Mouse (Mus musculus) heart, embryonic 14.5 days (tissue): Measurements from ENCODE around the gene Ush2a. TPM values are rescaled to one million over a fixed set of nuclear protein-coding genes. Genes with fewer than 3 reads are reported as not detected.
A peak's percentile ranks its signal among the peaks of the same experiment; 100 is the strongest.

ENCODE experiments used
- ATAC-seq: fragments of 200-750 bp; cut with Nextera tagmentation; 2 replicates; pipeline ENCODE4 v1.8.0; 2017; ENCODE audit warnings: low read depth, moderate TSS enrichment; ENCODE audit not compliant: insufficient number of reproducible peaks, insufficient read depth, low FRiP score
- H3K27ac ChIP-seq, 2 experiments: fragments of 200-500 bp in 1 of 2; fragments of 300-500 bp in 1 of 2; sonication (generic) in 1 of 2; replicated peaks in 1 of 2; 2 replicates each; pipeline ENCODE4 v1.5.1; 2012 to 2014; ENCODE audit warnings: low read depth in 2 of 2, low read length in 2 of 2, control low read depth in 1 of 2, mild to moderate bottlenecking in 1 of 2, mixed read lengths in 1 of 2; ENCODE audit not compliant: control insufficient read depth in 1 of 2, insufficient read depth in 1 of 2
- H3K27me3 ChIP-seq: fragments of 300-500 bp; sonication (generic); 2 replicates; pipeline ENCODE4 v1.6.1; 2014; ENCODE audit warnings: mild to moderate bottlenecking, low read length, control low read depth; ENCODE audit not compliant: control insufficient read depth, insufficient read depth
- H3K36me3 ChIP-seq: fragments of 300-500 bp; sonication (generic); 2 replicates; pipeline ENCODE4 v1.6.1; 2014; ENCODE audit warnings: mild to moderate bottlenecking, control low read depth, low read length, mixed read lengths; ENCODE audit not compliant: control insufficient read depth, insufficient read depth
- H3K4me1 ChIP-seq, 2 experiments: fragments of 200-500 bp in 1 of 2; fragments of 300-500 bp in 1 of 2; sonication (generic) in 1 of 2; 2 replicates each; pipeline ENCODE4 v1.6.1; 2012 to 2014; ENCODE audit warnings: low read length in 2 of 2, control low read depth in 1 of 2, mixed read lengths in 1 of 2; ENCODE audit not compliant: control insufficient read depth in 2 of 2, insufficient read depth in 2 of 2
- H3K4me2 ChIP-seq: fragments of 300-500 bp; sonication (generic); 2 replicates; pipeline ENCODE4 v1.6.1; 2014; ENCODE audit warnings: mild to moderate bottlenecking, low read length
- H3K4me3 ChIP-seq, 2 experiments: fragments of 200-500 bp in 1 of 2; fragments of 300-500 bp in 1 of 2; sonication (generic) in 1 of 2; 2 replicates each; pipeline ENCODE4 v1.5.1; 2012 to 2014; ENCODE audit warnings: low read length in 2 of 2, mild to moderate bottlenecking in 2 of 2, control low read depth in 1 of 2, low read depth in 1 of 2, moderate library complexity in 1 of 2; ENCODE audit not compliant: control insufficient read depth in 1 of 2, insufficient read depth in 1 of 2
- H3K9ac ChIP-seq: fragments of 300-500 bp; sonication (generic); 2 replicates; pipeline ENCODE4 v1.6.1; 2014; ENCODE audit warnings: mild to moderate bottlenecking, low read length
- H3K9me3 ChIP-seq: fragments of 300-500 bp; sonication (generic); 2 replicates; pipeline ENCODE4 v1.6.1; 2016; ENCODE audit warnings: low read length, control low read depth; ENCODE audit not compliant: control insufficient read depth
- WGBS: fragments of 180-500 bp; shearing (Covaris S2); extraction: QIAGEN DNeasy Blood & Tissue Kit; methylation state at CpG from one replicate; pipeline ENCODE4 v1.1.7; 2014; 5-methylcytosine and 5-hydroxymethylcytosine counted together
- polyA plus RNA-seq: library from polyadenylated mRNA; unstranded; fragments of >200 nt; fragmentation: Nextera tagmentation; extraction: Ambion mirVana; gene quantifications from 2 replicates; pipeline ENCODE4 v1.2.1, GENCODE M21; 2014

The Ush2a gene
- polyA plus RNA-seq, 1 experiment from 2014 or later = 0.08 TPM

DNA sequence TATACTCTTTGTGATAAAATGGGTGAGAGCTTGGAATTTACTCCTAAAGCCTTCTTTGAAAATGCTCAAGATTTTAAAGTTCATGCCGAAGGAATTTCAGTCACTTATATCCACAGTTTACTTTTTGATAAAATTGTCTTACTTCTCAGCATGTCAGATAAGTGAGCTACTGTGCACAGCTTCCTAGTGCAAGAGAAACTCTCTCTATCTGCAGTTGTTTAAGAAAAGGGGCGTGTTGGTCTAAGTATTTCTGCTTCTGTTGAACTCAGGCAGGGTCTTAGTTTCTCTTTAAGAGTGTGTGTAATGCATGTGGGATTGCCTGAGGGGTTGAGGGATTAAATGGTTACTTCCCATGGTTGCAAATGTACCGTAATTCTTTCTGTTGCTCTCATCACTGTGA lies 381.3 kb downstream of the Ush2a start:
- 54% methylated on average over 3 of the region's 3 CpGs for WGBS
- Histone ChIP-seq H3K4me1 (no peaks in the 10 kb centered on the region; a peak in 1 of 4 replicates), H3K4me3 (no peak overlapping the region), H3K9ac (no peak overlapping the region), H3K9me3 (no peaks in the 10 kb centered on the region), H3K36me3 (no peaks in the 10 kb centered on the region), H3K4me2 (no peak overlapping the region), H3K27ac (no peak overlapping the region), H3K27me3 (no peaks in the 10 kb centered on the region)
- ATAC-seq = no peak

DNA sequence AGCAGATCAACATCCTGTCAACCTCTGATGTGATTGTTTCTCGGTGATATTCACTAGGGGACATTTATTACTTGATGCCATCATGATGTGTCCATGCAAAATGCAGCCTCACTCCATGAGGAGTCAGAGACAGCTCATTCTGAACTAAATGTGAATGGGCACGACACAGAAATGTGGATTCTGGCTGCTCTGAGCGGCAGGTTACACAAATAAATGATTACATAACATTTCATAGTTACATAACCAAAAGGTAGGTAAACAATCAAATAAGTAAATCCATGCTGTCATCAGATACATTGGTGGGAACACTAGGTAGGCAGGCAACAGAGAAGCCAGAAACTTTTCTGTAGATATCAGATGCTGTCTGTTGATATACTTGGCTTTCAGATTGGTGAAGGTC lies 391.2 kb downstream of the Ush2a start:
- H3K9me3 ChIP-seq = 0 out of 2 replicates have a peak, but pooled peaks cover 3% of the 10 kb centered on the region
- no peak overlapping the region for H3K27ac ChIP-seq
- no peak overlapping the region for H3K4me2 ChIP-seq
- no peaks in the 10 kb centered on the region for H3K4me1 ChIP-seq
- no peak overlapping the region for H3K9ac ChIP-seq
- no peaks in the 10 kb centered on the region for H3K36me3 ChIP-seq
- no peak overlapping the region for H3K4me3 ChIP-seq
- H3K27me3 ChIP-seq = no peaks in the 10 kb centered on the region
- no peak for ATAC-seq
- 79% methylated on average over 3 of the region's 3 CpGs for WGBS

DNA sequence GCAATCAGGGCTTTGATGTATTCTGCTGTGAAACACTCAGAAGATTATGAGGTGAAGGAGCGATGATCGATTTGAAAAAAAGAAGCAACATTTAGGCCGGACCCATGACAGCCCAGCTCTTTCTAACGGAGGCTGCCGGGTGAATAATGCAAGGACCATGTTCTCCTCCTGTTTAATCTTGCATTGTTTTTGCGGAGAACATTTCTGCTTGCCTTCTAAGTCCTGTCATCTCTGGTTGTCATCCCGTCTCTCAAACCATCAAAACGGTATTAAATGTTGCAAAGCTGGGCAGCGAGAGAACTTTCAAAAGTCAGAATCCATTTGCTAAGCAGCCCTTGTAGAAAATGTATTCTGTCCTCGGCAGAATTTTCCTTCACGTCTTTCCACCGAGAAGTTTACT lies 394.3 kb downstream of the Ush2a start:
- no peak overlapping the region for H3K4me3 ChIP-seq
- H3K27me3 ChIP-seq = no peaks in the 10 kb centered on the region
- no peaks in the 10 kb centered on the region for H3K36me3 ChIP-seq
- H3K9ac ChIP-seq = no peak overlapping the region
- 0 out of 2 replicates have a peak, but pooled peaks cover 3% of the 10 kb centered on the region for H3K9me3 ChIP-seq
- WGBS = 85% methylated on average over 12 of the region's 12 CpGs
- no peak for ATAC-seq
- no peak overlapping the region for H3K27ac ChIP-seq
- H3K4me1 ChIP-seq = peaks cover 7% of the 10 kb centered on the region in 2 experiments; a peak in 3 of 4 replicates
- no peak overlapping the region for H3K4me2 ChIP-seq

DNA sequence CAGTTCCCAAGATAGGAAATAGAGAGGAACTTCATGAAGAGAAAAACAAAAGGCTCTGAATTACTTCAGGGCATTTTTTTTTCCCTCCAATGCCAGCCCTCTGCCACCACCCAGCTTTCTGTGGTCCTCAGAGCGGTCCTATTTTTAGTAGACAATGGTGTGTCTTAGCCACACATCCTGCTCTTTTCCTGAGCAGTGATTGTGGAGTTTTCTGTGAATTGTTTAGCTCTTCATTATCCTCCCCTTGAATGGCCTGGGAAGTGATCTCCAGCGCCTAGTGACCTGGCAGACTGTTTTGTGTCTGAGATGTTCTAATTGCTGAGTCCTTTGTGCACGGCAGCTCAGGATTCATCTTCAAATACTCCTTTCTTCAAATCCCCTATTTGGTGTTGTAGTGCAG lies 397.3 kb downstream of the Ush2a start:
- no peak overlapping the region for H3K9ac ChIP-seq
- no peak for ATAC-seq
- peaks cover 7% of the 10 kb centered on the region in 2 experiments; a peak in 3 of 4 replicates for H3K4me1 ChIP-seq
- H3K27me3 ChIP-seq = no peaks in the 10 kb centered on the region
- H3K4me3 ChIP-seq = no peak overlapping the region
- H3K4me2 ChIP-seq = no peak overlapping the region
- H3K36me3 ChIP-seq = no peaks in the 10 kb centered on the region
- 40% methylated on average over 3 of the region's 3 CpGs for WGBS
- 0 out of 2 replicates have a peak, but pooled peaks cover 3% of the 10 kb centered on the region for H3K9me3 ChIP-seq
- no peak overlapping the region for H3K27ac ChIP-seq

DNA sequence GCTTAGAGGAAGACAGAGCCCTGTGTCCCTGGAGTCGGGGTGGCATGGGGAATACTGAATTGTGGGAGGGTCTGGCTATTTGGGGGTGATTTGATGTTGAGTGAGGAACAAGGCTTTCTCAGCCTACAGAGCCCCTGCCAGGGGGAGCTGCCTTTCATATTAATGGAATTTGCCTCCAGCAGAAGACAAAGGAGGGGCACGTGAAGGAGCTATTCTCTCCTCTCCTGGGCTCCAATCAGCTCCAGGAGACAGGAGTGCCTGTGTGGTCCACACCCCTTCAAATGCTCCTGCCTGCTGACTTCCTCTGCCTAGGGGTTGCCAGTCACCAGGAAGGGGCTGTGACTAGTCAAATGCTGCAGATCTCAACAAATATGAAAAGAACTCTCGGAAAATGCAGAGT lies 398.5 kb downstream of the Ush2a start:
- H3K27ac ChIP-seq = peak overlapping the region in 1 of 2 experiments; percentile 34; a peak in 3 of 4 replicates
- no peaks in the 10 kb centered on the region for H3K27me3 ChIP-seq
- peak; percentile 47; the same call in 1 of the 2 replicates for ATAC-seq
- peak overlapping the region; percentile 30 to 39 for H3K4me3 ChIP-seq
- no peaks in the 10 kb centered on the region for H3K9me3 ChIP-seq
- peaks cover 7% of the 10 kb centered on the region in 2 experiments; a peak in 3 of 4 replicates for H3K4me1 ChIP-seq
- 21% methylated on average over 3 of the region's 3 CpGs for WGBS
- H3K4me2 ChIP-seq = peak overlapping the region; percentile 60
- H3K9ac ChIP-seq = peak overlapping the region; percentile 48
- H3K36me3 ChIP-seq = no peaks in the 10 kb centered on the region

DNA sequence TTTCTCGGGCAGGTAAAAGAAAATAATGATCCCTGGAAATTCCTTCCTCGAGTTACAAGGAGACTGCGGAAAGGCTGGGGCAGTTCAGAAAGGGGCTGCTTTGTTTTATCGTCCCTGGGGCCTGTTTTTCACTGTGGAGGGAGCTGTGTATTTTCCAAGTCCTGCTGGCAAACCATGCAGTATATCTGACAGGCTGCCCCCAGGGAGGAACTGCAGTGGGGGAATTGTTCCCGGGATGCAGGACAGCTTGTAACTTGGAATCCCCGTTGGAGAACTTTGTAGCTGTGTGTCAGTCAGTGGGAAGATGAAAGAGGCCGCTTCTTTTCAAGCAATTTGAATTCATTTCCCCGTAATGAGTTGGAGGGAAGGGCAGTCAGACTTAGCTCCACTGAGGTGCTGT lies 399.1 kb downstream of the Ush2a start:
- Histone ChIP-seq H3K4me2 (peak overlapping the region; percentile 60), H3K4me1 (peaks cover 7% of the 10 kb centered on the region in 2 experiments; a peak in 3 of 4 replicates), H3K27ac (peak overlapping the region in 1 of 2 experiments; percentile 34; a peak in 3 of 4 replicates), H3K4me3 (peak overlapping the region; percentile 30 to 39), H3K9ac (peak overlapping the region; percentile 48), H3K9me3 (no peaks in the 10 kb centered on the region), H3K36me3 (no peaks in the 10 kb centered on the region), H3K27me3 (no peaks in the 10 kb centered on the region)
- WGBS = 2% methylated on average over 8 of the region's 8 CpGs
- no peak for ATAC-seq

DNA sequence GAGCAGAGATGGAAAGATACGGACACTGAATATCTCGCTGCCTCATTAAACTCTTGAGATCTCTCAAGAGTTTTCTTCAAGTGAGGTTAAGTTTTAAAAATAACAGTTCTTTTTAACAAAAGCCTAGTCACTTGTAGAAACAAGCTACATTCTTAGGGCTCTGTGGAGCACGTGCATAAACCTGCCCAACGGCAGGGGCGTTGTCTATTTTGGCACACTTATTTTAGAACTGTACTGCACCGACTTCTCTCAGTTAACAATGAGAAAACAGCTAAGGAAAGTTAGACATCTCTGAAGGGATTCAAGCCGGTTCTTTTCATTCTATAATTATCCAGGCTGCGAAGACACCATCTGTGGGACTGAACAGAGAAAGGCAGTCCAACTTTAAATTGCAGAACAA lies 405.6 kb downstream of the Ush2a start:
- Histone ChIP-seq H3K4me2 (no peak overlapping the region), H3K9me3 (no peaks in the 10 kb centered on the region), H3K36me3 (no peaks in the 10 kb centered on the region), H3K27me3 (no peaks in the 10 kb centered on the region), H3K9ac (no peak overlapping the region), H3K27ac (no peak overlapping the region), H3K4me3 (no peak overlapping the region), H3K4me1 (0 out of 4 replicates have a peak, but pooled peaks cover 0 to 2% of the 10 kb centered on the region in 2 experiments)
- 68% methylated on average over 8 of the region's 8 CpGs for WGBS
- no peak for ATAC-seq

DNA sequence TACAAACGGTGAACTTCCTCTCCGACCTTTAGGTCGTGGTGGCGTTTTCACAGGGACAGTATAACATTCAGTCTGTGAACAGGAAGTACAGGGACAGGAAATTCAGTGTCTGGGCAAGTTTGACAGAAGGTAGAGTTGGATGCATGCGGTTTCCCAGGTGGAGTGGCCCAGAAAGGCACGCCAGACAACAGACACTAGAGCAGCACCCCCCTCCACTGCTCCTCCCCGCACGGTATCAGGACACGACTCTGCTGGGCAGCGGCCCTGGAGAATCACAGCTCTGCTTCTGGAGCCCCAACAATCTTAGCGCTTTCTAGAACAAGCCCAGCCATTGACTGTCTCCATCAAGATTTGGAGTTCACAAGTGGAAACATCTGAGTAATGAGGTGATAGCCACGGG lies 406.7 kb downstream of the Ush2a start:
- no peak overlapping the region for H3K9ac ChIP-seq
- WGBS = 56% methylated on average over 12 of the region's 12 CpGs
- no peaks in the 10 kb centered on the region for H3K27me3 ChIP-seq
- 0 out of 4 replicates have a peak, but pooled peaks cover 0 to 2% of the 10 kb centered on the region in 2 experiments for H3K4me1 ChIP-seq
- no peaks in the 10 kb centered on the region for H3K36me3 ChIP-seq
- no peaks in the 10 kb centered on the region for H3K9me3 ChIP-seq
- no peak overlapping the region for H3K4me2 ChIP-seq
- no peak overlapping the region for H3K4me3 ChIP-seq
- H3K27ac ChIP-seq = no peak overlapping the region
- no peak for ATAC-seq
